Mouse (Mus musculus): ENCODE results near the gene Oosp2.

- TF ChIP-seq CTCF (conservative IDR thresholded peaks at IDR 0.05; ENCODE audit: insufficient read depth, insufficient read length, low read depth, low read length) (no peak), POLR2A (IDR thresholded peaks at IDR 0.05; ENCODE audit: low read depth, low read length) (no peak)
Observed at GRCm38 (mm10) chr19:11625231-11625630, 35.1 kb downstream of the Oosp2 start.

Measured in kidney, adult 2 months (tissue).